Mouse (Mus musculus): ENCODE data around the gene Trim62. TPM values are rescaled to one million over a fixed set of nuclear protein-coding genes. Genes with fewer than 3 reads are reported as not detected.

Trim62 gene
- polyA plus RNA-seq, 1 experiment from 2014 or later = 13.1 TPM

GRCm38 (mm10) chr4:128888436-128888990 is 5.1 kb downstream of the Trim62 start:
- Histone ChIP-seq H3K4me3 (ENCODE audit: low read depth, low read length) (no peak overlapping the region), H3K4me1 (replicated peaks; ENCODE audit: control insufficient read depth, insufficient read depth, low read length) (0 out of 2 replicates have a peak, but pooled peaks cover 3% of the 10 kb centered on the region), H3K9ac (ENCODE audit: low read depth, low read length) (no peak overlapping the region), H3K36me3 (ENCODE audit: control insufficient read depth, insufficient read depth, low read length) (no peaks in the 10 kb centered on the region), H3K4me2 (replicated peaks; ENCODE audit: low read depth, low read length) (no peak overlapping the region), H3K27ac (ENCODE audit: low read depth, low read length) (no peak overlapping the region), H3K9me3 (ENCODE audit: control insufficient read depth, low read length) (no peaks in the 10 kb centered on the region), H3K27me3 (ENCODE audit: control insufficient read depth, insufficient read depth, low read length) (0 out of 2 replicates have a peak, but pooled peaks cover 2% of the 10 kb centered on the region)
- WGBS = 84% methylated on average over 6 of the region's 6 CpGs
- ATAC-seq (ENCODE audit: low FRiP score) = no peak
- DNase-seq (ENCODE audit: low spot score) = no peak

- WGBS = 86% methylated on average over 12 of the region's 12 CpGs
- no peaks in the 10 kb centered on the region for H3K36me3 ChIP-seq (ENCODE audit: control insufficient read depth, insufficient read depth, low read length)
- DNase-seq (ENCODE audit: low spot score) (no peak), ATAC-seq (ENCODE audit: low FRiP score) (no peak)
- no peaks in the 10 kb centered on the region for H3K27me3 ChIP-seq (ENCODE audit: control insufficient read depth, insufficient read depth, low read length)
- no peaks in the 10 kb centered on the region for H3K4me1 ChIP-seq (replicated peaks; ENCODE audit: control insufficient read depth, insufficient read depth, low read length)
- H3K4me3 ChIP-seq (ENCODE audit: low read depth, low read length) = no peak overlapping the region
- no peak overlapping the region for H3K4me2 ChIP-seq (replicated peaks; ENCODE audit: low read depth, low read length)
- H3K9ac ChIP-seq (ENCODE audit: low read depth, low read length) = no peak overlapping the region
- H3K27ac ChIP-seq (ENCODE audit: low read depth, low read length) = no peak overlapping the region
- no peaks in the 10 kb centered on the region for H3K9me3 ChIP-seq (ENCODE audit: control insufficient read depth, low read length)
Measured at GRCm38 (mm10) chr4:128889752-128890630, 6.6 kb downstream of the Trim62 start.

DNA sequence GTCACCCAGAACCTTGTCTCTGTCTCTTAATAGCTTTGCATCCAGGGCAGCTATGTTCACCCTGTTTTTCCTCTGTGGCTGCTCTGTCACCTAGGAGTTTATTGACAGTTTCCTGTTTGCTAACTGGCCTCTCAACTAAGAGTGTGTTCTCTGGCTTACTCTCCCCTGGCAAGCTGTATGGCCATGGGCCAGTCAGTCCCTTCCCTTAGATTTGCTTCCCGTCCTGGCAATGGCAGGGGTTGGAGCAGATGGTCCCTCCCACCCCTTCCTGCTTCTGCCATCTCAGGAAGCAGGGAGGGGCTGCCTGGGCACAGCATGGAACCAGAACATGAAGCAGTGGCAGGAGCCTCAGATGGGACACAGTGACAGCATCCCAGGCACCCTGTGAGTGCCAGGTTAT is 7.8 kb downstream of the Trim62 start:
- DNase-seq (ENCODE audit: low spot score) = no peak
- H3K9me3 ChIP-seq (ENCODE audit: control insufficient read depth, low read length) = no peaks in the 10 kb centered on the region
- no peak overlapping the region for H3K4me2 ChIP-seq (replicated peaks; ENCODE audit: low read depth, low read length)
- H3K36me3 ChIP-seq (ENCODE audit: control insufficient read depth, insufficient read depth, low read length) = no peaks in the 10 kb centered on the region
- no peak overlapping the region for H3K4me3 ChIP-seq (ENCODE audit: low read depth, low read length)
- H3K4me1 ChIP-seq (replicated peaks; ENCODE audit: control insufficient read depth, insufficient read depth, low read length) = no peaks in the 10 kb centered on the region
- 40% methylated on average over 1 of the region's 1 CpGs for WGBS
- H3K27me3 ChIP-seq (ENCODE audit: control insufficient read depth, insufficient read depth, low read length) = no peaks in the 10 kb centered on the region
- H3K27ac ChIP-seq (ENCODE audit: low read depth, low read length) = no peak overlapping the region
- no peak for ATAC-seq (ENCODE audit: low FRiP score)
- H3K9ac ChIP-seq (ENCODE audit: low read depth, low read length) = no peak overlapping the region

- WGBS = 81% methylated on average over 6 of the region's 6 CpGs
- H3K4me2 ChIP-seq (replicated peaks; ENCODE audit: low read depth, low read length) = no peak overlapping the region
- no peak overlapping the region for H3K4me3 ChIP-seq (ENCODE audit: low read depth, low read length)
- H3K9me3 ChIP-seq (ENCODE audit: control insufficient read depth, low read length) = no peaks in the 10 kb centered on the region
- no peak overlapping the region for H3K27ac ChIP-seq (ENCODE audit: low read depth, low read length)
- no peaks in the 10 kb centered on the region for H3K4me1 ChIP-seq (replicated peaks; ENCODE audit: control insufficient read depth, insufficient read depth, low read length)
- H3K9ac ChIP-seq (ENCODE audit: low read depth, low read length) = no peak overlapping the region
- ATAC-seq (ENCODE audit: low FRiP score) (no peak), DNase-seq (ENCODE audit: low spot score) (no peak)
- no peaks in the 10 kb centered on the region for H3K27me3 ChIP-seq (ENCODE audit: control insufficient read depth, insufficient read depth, low read length)
- no peaks in the 10 kb centered on the region for H3K36me3 ChIP-seq (ENCODE audit: control insufficient read depth, insufficient read depth, low read length)
Measured at GRCm38 (mm10) chr4:128891746-128892145, 8.4 kb downstream of the Trim62 start.

DNA sequence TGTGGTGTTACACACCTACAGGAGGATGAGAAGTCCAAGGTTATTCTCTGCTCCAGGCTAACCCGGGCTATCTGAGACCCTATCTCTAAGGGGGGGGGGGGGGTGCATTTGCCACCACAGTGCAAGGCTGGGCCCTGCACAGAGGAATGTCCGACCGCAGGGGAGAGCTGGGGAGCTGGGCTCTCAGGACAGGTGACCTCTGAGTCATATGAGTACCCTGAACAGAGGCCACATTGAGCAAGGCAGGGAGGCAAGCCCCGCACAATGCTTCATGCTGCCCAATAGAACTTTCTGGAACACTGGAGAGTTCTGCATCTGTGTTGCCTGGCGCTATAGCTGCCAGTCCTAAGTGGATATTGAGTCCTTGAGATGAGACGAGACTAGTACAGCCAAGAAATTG is 8.8 kb downstream of the Trim62 start:
- WGBS = 87% methylated on average over 6 of the region's 6 CpGs
- Histone ChIP-seq H3K9me3 (ENCODE audit: control insufficient read depth, low read length) (no peaks in the 10 kb centered on the region), H3K4me2 (replicated peaks; ENCODE audit: low read depth, low read length) (no peak overlapping the region), H3K27ac (ENCODE audit: low read depth, low read length) (no peak overlapping the region), H3K4me1 (replicated peaks; ENCODE audit: control insufficient read depth, insufficient read depth, low read length) (no peaks in the 10 kb centered on the region), H3K4me3 (ENCODE audit: low read depth, low read length) (no peak overlapping the region), H3K27me3 (ENCODE audit: control insufficient read depth, insufficient read depth, low read length) (no peaks in the 10 kb centered on the region), H3K36me3 (ENCODE audit: control insufficient read depth, insufficient read depth, low read length) (no peaks in the 10 kb centered on the region), H3K9ac (ENCODE audit: low read depth, low read length) (no peak overlapping the region)
- DNase-seq (ENCODE audit: low spot score) (no peak), ATAC-seq (ENCODE audit: low FRiP score) (0 out of 2 replicates have a peak, but pooled peaks have one; percentile 19)

DNA sequence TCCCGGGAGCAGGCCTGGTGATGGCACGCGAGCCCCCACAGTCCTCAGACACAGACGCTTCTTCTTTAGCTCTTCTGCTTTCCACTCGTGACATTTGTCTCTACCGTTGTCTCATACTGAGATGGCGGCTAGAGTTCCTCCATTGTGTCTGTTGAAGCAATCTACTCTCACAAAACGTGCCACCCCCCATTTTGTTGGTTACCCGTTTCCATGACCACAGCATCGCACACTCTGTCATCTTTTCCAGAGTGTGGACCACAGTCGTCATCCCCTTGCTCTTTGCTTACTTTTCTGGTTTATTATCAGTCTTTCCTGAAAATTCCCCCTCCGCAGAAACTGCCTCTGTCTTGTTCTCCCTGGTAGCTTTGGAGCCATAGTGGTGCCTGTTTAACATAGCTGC is 10.7 kb downstream of the Trim62 start:
- no peak overlapping the region for H3K4me2 ChIP-seq (replicated peaks; ENCODE audit: low read depth, low read length)
- 78% methylated on average over 12 of the region's 12 CpGs for WGBS

DNA sequence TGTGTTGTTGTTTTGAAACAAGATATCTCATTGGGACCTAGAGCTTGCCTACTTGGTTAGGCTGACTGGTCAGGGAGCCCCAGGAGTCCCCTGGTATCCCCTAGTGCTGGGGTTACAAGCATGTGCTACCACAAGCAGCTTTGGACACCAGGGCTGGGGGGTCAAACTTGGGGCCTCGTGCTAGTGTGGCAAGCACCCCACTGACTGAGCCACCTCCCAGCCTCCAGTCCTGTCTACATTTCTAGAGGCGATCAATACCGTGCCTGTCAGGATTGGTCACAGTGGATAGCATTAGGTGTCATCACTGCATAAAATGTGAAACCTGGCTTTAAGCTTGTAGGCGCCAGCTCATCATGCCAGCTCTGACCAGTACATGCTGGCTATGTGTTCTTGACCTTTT is 12.5 kb downstream of the Trim62 start:
- Histone ChIP-seq H3K4me2 (replicated peaks; ENCODE audit: low read depth, low read length) (no peak overlapping the region), H3K4me3 (ENCODE audit: low read depth, low read length) (no peak overlapping the region), H3K9me3 (ENCODE audit: control insufficient read depth, low read length) (no peaks in the 10 kb centered on the region), H3K36me3 (ENCODE audit: control insufficient read depth, insufficient read depth, low read length) (no peaks in the 10 kb centered on the region), H3K27ac (ENCODE audit: low read depth, low read length) (no peak overlapping the region), H3K4me1 (replicated peaks; ENCODE audit: control insufficient read depth, insufficient read depth, low read length) (peaks cover 12% of the 10 kb centered on the region), H3K9ac (ENCODE audit: low read depth, low read length) (no peak overlapping the region), H3K27me3 (ENCODE audit: control insufficient read depth, insufficient read depth, low read length) (no peaks in the 10 kb centered on the region)
- DNase-seq (ENCODE audit: low spot score) = no peak
- WGBS = 90% methylated on average over 4 of the region's 4 CpGs
- no peak for ATAC-seq (ENCODE audit: low FRiP score)

More for the DNA sequence above, 10.7 kb downstream of the Trim62 start:
- Histone ChIP-seq H3K27ac (ENCODE audit: low read depth, low read length) (no peak overlapping the region), H3K4me1 (replicated peaks; ENCODE audit: control insufficient read depth, insufficient read depth, low read length) (peaks cover 8% of the 10 kb centered on the region), H3K36me3 (ENCODE audit: control insufficient read depth, insufficient read depth, low read length) (no peaks in the 10 kb centered on the region), H3K27me3 (ENCODE audit: control insufficient read depth, insufficient read depth, low read length) (no peaks in the 10 kb centered on the region), H3K9ac (ENCODE audit: low read depth, low read length) (no peak overlapping the region), H3K4me3 (ENCODE audit: low read depth, low read length) (no peak overlapping the region), H3K9me3 (ENCODE audit: control insufficient read depth, low read length) (no peaks in the 10 kb centered on the region)
- ATAC-seq (ENCODE audit: low FRiP score) (no peak), DNase-seq (ENCODE audit: low spot score) (no peak)

GRCm38 (mm10) chr4:128896667-128897066 is 13.3 kb downstream of the Trim62 start:
- no peak overlapping the region for H3K4me3 ChIP-seq (ENCODE audit: low read depth, low read length)
- no peak overlapping the region for H3K4me2 ChIP-seq (replicated peaks; ENCODE audit: low read depth, low read length)
- no peak overlapping the region for H3K27ac ChIP-seq (ENCODE audit: low read depth, low read length)
- WGBS = 88% methylated on average over 10 of the region's 10 CpGs
- no peaks in the 10 kb centered on the region for H3K36me3 ChIP-seq (ENCODE audit: control insufficient read depth, insufficient read depth, low read length)
- no peak overlapping the region for H3K9ac ChIP-seq (ENCODE audit: low read depth, low read length)
- ATAC-seq (ENCODE audit: low FRiP score) = no peak
- peaks cover 12% of the 10 kb centered on the region for H3K4me1 ChIP-seq (replicated peaks; ENCODE audit: control insufficient read depth, insufficient read depth, low read length)
- H3K9me3 ChIP-seq (ENCODE audit: control insufficient read depth, low read length) = no peaks in the 10 kb centered on the region
- DNase-seq (ENCODE audit: low spot score) = no peak
- no peaks in the 10 kb centered on the region for H3K27me3 ChIP-seq (ENCODE audit: control insufficient read depth, insufficient read depth, low read length)

All from hindbrain, embryonic 11.5 days (tissue).